Mouse (Mus musculus): ENCODE data around the gene Akt3. TPM values are rescaled to one million over a fixed set of nuclear protein-coding genes. Genes with fewer than 3 reads are reported as not detected.

Gene Akt3
- polyA plus RNA-seq, 1 experiment from 2014 or later = 11.5 TPM

DNA sequence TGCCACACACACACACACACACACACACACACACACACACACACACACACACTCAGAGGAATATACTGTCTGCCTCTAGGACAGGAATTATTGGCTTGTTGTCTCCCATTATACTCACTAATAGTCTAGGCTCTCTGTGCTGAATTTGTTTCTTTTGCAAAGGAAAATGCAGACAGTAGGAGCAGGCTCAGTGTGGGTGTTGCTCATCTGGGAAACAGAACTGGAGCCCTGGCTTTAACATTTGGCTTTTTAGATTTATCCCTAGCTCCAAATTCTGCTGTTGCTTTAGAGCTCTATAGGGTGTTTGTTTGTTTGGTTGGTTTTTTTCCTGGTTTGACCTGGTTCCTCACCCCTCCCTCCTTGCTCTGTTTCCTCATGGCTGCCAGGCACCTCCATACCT, 278.8 kb downstream of the Akt3 start:
- Histone ChIP-seq H3K9me3 (ENCODE audit: control insufficient read depth, low read depth, low read length) (0 out of 2 replicates have a peak, but pooled peaks cover 5% of the 10 kb centered on the region), H3K4me2 (replicated peaks; ENCODE audit: low read depth, low read length) (no peak overlapping the region), H3K36me3 (ENCODE audit: control insufficient read depth, insufficient read depth, low read length) (no peaks in the 10 kb centered on the region), H3K4me1 (ENCODE audit: control insufficient read depth, insufficient read depth, low read length) (no peaks in the 10 kb centered on the region; the same call in 1 of the 2 replicates), H3K27me3 (ENCODE audit: control insufficient read depth, insufficient read depth, low read length) (no peaks in the 10 kb centered on the region), H3K4me3 (ENCODE audit: low read depth, low read length) (no peak overlapping the region), H3K27ac (ENCODE audit: low read length) (no peak overlapping the region), H3K9ac (replicated peaks; ENCODE audit: low read depth, low read length) (no peak overlapping the region)
- ATAC-seq (ENCODE audit: insufficient number of reproducible peaks, insufficient read depth, low FRiP score, low read depth) = no peak

GRCm38 (mm10) chr1:176973356-176974088, 284.5 kb downstream of the Akt3 start:
- WGBS = 83% methylated on average over 6 of the region's 6 CpGs
- Histone ChIP-seq H3K27me3 (ENCODE audit: control insufficient read depth, insufficient read depth, low read length) (no peaks in the 10 kb centered on the region), H3K4me1 (ENCODE audit: control insufficient read depth, insufficient read depth, low read length) (no peaks in the 10 kb centered on the region), H3K36me3 (ENCODE audit: control insufficient read depth, insufficient read depth, low read length) (no peaks in the 10 kb centered on the region), H3K27ac (ENCODE audit: low read length) (no peak overlapping the region), H3K4me2 (replicated peaks; ENCODE audit: low read depth, low read length) (no peak overlapping the region), H3K9ac (replicated peaks; ENCODE audit: low read depth, low read length) (no peak overlapping the region), H3K9me3 (ENCODE audit: control insufficient read depth, low read depth, low read length) (no peaks in the 10 kb centered on the region), H3K4me3 (ENCODE audit: low read depth, low read length) (no peak overlapping the region)
- ATAC-seq (ENCODE audit: insufficient number of reproducible peaks, insufficient read depth, low FRiP score, low read depth) = no peak

DNA sequence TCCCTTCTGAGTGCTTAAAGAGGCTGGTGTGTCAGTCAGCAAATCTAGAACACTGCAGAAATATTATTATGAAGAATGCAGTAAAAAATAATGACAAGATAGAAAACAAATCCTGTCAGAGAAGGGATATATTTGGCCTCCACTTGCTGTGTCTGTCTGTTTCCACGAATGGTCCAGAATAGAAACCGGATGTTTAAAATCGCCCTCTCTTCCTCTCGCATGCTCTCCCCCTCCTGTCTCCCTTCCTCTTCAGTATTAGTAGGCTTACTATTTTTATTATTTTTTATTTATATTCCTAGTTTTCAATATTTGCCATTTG, 286.6 kb downstream of the Akt3 start:
- ATAC-seq (ENCODE audit: insufficient number of reproducible peaks, insufficient read depth, low FRiP score, low read depth) = no peak
- Histone ChIP-seq H3K27me3 (ENCODE audit: control insufficient read depth, insufficient read depth, low read length) (no peaks in the 10 kb centered on the region), H3K4me3 (ENCODE audit: low read depth, low read length) (no peak overlapping the region), H3K4me2 (replicated peaks; ENCODE audit: low read depth, low read length) (no peak overlapping the region), H3K27ac (ENCODE audit: low read length) (no peak overlapping the region), H3K9me3 (ENCODE audit: control insufficient read depth, low read depth, low read length) (no peaks in the 10 kb centered on the region), H3K4me1 (ENCODE audit: control insufficient read depth, insufficient read depth, low read length) (no peaks in the 10 kb centered on the region), H3K36me3 (ENCODE audit: control insufficient read depth, insufficient read depth, low read length) (no peaks in the 10 kb centered on the region), H3K9ac (replicated peaks; ENCODE audit: low read depth, low read length) (no peak overlapping the region)
- WGBS = 79% methylated on average over 4 of the region's 4 CpGs

GRCm38 (mm10) chr1:176970635-176971478, 287.1 kb downstream of the Akt3 start:
- ATAC-seq (ENCODE audit: insufficient number of reproducible peaks, insufficient read depth, low FRiP score, low read depth) = no peak
- Histone ChIP-seq H3K27me3 (ENCODE audit: control insufficient read depth, insufficient read depth, low read length) (no peaks in the 10 kb centered on the region), H3K4me2 (replicated peaks; ENCODE audit: low read depth, low read length) (no peak overlapping the region), H3K27ac (ENCODE audit: low read length) (no peak overlapping the region), H3K4me1 (ENCODE audit: control insufficient read depth, insufficient read depth, low read length) (no peaks in the 10 kb centered on the region), H3K4me3 (ENCODE audit: low read depth, low read length) (no peak overlapping the region), H3K9ac (replicated peaks; ENCODE audit: low read depth, low read length) (no peak overlapping the region), H3K9me3 (ENCODE audit: control insufficient read depth, low read depth, low read length) (no peaks in the 10 kb centered on the region), H3K36me3 (ENCODE audit: control insufficient read depth, insufficient read depth, low read length) (no peaks in the 10 kb centered on the region)
- 71% methylated on average over 16 of the region's 16 CpGs for WGBS

Other genes with a start within 250 kb of the Akt3 start
- gene Zbtb18, start 184.1 kb upstream of the Akt3 start, polyA plus RNA-seq (2014; fragmentation: Nextera tagmentation; extraction: Ambion mirVana) = 3.2 and 6.6 TPM in 2 replicates

Data from stomach, embryonic 14.5 days (tissue).